Mouse (Mus musculus) megakaryocyte, embryonic 14.5 days (primary cell): ENCODE measurements around the gene Gstm4. TPM values are rescaled to one million over a fixed set of nuclear protein-coding genes. Genes with fewer than 3 reads are reported as not detected.
A peak's percentile ranks its signal among the peaks of the same experiment; 100 is the strongest.

Experiments
- H3K27me3 ChIP-seq: replicated peaks from 2 replicates; pipeline ENCODE3; 2012; ENCODE audit warnings: inconsistent platforms
- H3K36me3 ChIP-seq: replicated peaks from 2 replicates; pipeline ENCODE3; 2012; ENCODE audit warnings: low read length, inconsistent platforms, mixed read lengths
- H3K4me1 ChIP-seq: 2 replicates; pipeline ENCODE4 v1.6.1; 2012; ENCODE audit warnings: inconsistent platforms
- H3K4me3 ChIP-seq: replicated peaks from 2 replicates; pipeline ENCODE3; 2012; ENCODE audit warnings: moderate library complexity, mild to moderate bottlenecking, inconsistent platforms
- H3K9me3 ChIP-seq: 2 replicates; pipeline ENCODE4 v1.6.1; 2012; ENCODE audit warnings: inconsistent platforms
- FLI1 ChIP-seq: IDR thresholded peaks from 2 replicates; pipeline ENCODE4 v1.6.1; 2012; ENCODE audit warnings: low read length, inconsistent platforms, mixed read lengths
- GATA1 ChIP-seq: IDR thresholded peaks from 3 replicates; pipeline ENCODE4 v1.6.1; 2012; ENCODE audit warnings: mixed read lengths, low read length, inconsistent platforms, borderline replicate concordance
- polyA plus RNA-seq: library from polyadenylated mRNA; stranded (reverse); fragments of >175 nt; gene quantifications from 2 replicates; pipeline ENCODE4 v1.2.3, GENCODE M21; 2012; ENCODE audit warnings: low replicate concordance; ENCODE audit not compliant: insufficient read depth

Gene Gstm4
- 1.4 TPM in 1 of 2 replicates, not detected in the other for polyA plus RNA-seq

DNA sequence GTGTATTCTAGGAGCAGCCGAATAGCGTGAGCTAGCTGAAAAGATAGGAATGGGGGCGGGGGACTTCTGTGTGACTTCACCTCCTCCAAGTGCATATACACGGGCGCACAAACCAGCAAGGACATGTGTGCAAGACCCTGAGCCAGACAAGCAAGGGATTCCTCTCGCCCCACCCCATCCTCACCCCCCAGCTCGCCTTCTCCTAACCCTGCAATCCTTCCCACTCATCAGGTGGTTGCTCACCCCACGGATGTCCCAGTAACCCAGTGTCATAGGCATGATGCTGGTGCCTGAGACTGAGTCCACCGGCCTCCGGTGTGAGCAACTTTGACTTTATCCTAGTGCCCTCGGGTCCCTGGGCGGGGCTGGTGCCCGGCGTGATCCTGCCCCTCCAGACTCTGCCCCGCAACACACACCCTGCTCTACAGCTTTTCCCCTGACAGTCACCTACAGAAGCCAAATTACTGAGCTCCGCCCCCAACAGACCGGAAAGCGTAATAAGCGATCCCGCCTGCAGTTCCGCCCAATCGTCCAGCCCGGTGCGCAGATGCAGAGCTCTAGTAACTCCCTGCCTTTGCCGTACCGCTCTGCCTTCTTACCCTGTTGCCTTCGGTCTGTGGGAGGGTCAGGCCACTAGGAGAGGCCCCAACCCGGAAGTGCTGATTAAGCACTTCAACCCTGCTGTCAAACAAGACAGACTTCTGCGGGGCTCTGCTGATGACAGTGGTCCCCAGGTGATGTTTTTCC, at the start of gene Gstm4:
Gene Gstm4, minus strand, starts transcription at position 501 of the 747 bp plus-strand sequence.
- Histone ChIP-seq H3K9me3 (no peaks in the 10 kb centered on the region), H3K27me3 (peaks cover 13% of the 10 kb centered on the region), H3K4me3 (peak within 1 kb of the TSS; percentile 92), H3K4me1 (peaks cover 42% of the 10 kb centered on the region), H3K36me3 (no peaks in the 10 kb centered on the region)
- TF ChIP-seq FLI1: no peak
- no peak for TF ChIP-seq GATA1

- no peak overlapping the region for H3K4me3 ChIP-seq
- no peaks in the 10 kb centered on the region for H3K9me3 ChIP-seq
- peaks cover 81% of the 10 kb centered on the region for H3K4me1 ChIP-seq
- no peak for TF ChIP-seq GATA1
- TF ChIP-seq FLI1: no peak
- no peaks in the 10 kb centered on the region for H3K36me3 ChIP-seq
- H3K27me3 ChIP-seq: peaks cover 3% of the 10 kb centered on the region
Measured at GRCm38 (mm10) chr3:108094146-108094545, 49.5 kb upstream of the Gstm4 start.

DNA sequence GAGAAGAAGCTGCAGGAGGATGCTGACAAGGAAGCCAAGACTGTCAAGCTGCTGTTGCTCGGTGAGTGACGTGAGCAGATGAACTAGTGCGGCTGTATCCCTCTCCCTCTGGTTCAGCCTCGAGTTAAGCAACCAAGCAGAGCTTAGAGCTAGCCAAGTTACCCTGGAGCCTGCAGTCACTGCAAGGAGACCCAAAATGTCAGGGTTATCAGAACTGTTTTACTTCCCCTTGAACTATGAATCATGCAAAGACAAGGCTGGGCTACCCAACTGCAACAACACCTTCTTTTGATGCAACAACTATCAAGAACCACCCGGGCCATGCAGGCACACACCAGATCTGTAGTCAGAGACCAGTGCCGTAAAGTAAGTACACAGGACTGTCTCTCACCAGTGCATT, 48.6 kb upstream of the Gstm4 start:
- no peak for TF ChIP-seq GATA1
- TF ChIP-seq FLI1: no peak
- H3K36me3 ChIP-seq: no peaks in the 10 kb centered on the region
- no peaks in the 10 kb centered on the region for H3K9me3 ChIP-seq
- H3K4me3 ChIP-seq: no peak overlapping the region
- H3K4me1 ChIP-seq: peaks cover 82% of the 10 kb centered on the region
- peaks cover 3% of the 10 kb centered on the region for H3K27me3 ChIP-seq

- TF ChIP-seq FLI1: no peak
- no peak for TF ChIP-seq GATA1
- H3K4me1 ChIP-seq: peaks cover 76% of the 10 kb centered on the region
- H3K9me3 ChIP-seq: no peaks in the 10 kb centered on the region
- no peak within 1 kb of the TSS for H3K4me3 ChIP-seq
- no peaks in the 10 kb centered on the region for H3K36me3 ChIP-seq
- H3K27me3 ChIP-seq: peaks cover 3% of the 10 kb centered on the region
Measured at GRCm38 (mm10) chr3:108092536-108093115, 47.9 kb upstream of the Gstm4 start, which contains the start of gene Gnat2. TSS of gene Gnat2 (plus strand) at chr3:108092789.

- H3K27me3 ChIP-seq: peaks cover 3% of the 10 kb centered on the region
- TF ChIP-seq GATA1: no peak
- no peak for TF ChIP-seq FLI1
- H3K4me3 ChIP-seq: no peak overlapping the region
- no peaks in the 10 kb centered on the region for H3K36me3 ChIP-seq
- H3K9me3 ChIP-seq: no peaks in the 10 kb centered on the region
- peaks cover 76% of the 10 kb centered on the region for H3K4me1 ChIP-seq
Measured at GRCm38 (mm10) chr3:108092030-108092429, 47.3 kb upstream of the Gstm4 start.

DNA sequence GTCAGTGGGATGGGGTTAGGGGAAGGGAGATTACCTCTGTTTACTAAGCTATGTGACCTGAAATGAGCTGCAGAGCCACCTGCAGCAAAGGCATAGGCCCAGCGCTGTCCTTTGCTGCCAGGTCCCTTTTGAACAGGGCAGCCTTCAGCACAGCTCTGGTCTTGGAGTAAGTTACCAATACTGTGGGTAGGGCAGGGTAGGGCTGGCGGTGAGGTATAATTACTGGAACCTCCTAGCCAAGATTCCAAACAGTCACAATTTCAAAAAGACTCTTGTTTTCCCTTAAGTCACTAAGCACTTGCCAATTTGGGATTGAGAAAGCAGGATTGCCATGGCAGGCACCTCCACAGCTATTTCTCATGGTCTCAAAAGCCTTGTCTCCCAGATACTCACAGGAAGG, 45.9 kb upstream of the Gstm4 start:
- no peaks in the 10 kb centered on the region for H3K36me3 ChIP-seq

DNA sequence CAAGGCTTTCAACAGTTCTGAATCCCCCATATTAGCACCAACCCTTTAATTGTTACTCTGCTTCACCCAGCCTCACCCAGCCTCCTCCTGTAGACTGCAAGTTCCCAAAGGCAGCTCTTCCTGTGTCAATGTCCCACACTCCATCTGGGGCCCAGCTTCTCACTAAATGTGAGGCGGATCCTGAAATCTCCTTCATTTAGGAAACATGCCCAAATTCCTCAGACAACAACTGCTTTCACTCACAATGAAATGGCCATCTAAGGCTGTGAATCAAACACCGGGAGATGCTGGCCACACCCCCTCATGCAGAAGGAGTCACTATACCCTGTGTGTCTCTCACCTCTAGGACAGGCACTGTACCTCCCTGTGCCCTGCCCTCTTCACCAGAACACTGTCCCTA, 45.2 kb upstream of the Gstm4 start:
- Histone ChIP-seq H3K36me3 (no peaks in the 10 kb centered on the region), H3K27me3 (peaks cover 3% of the 10 kb centered on the region), H3K4me3 (no peak overlapping the region), H3K4me1 (peaks cover 72% of the 10 kb centered on the region), H3K9me3 (no peaks in the 10 kb centered on the region)
- TF ChIP-seq FLI1: no peak
- no peak for TF ChIP-seq GATA1

More for the DNA sequence above, 45.9 kb upstream of the Gstm4 start:
- peaks cover 73% of the 10 kb centered on the region for H3K4me1 ChIP-seq
- no peak overlapping the region for H3K4me3 ChIP-seq
- H3K9me3 ChIP-seq: no peaks in the 10 kb centered on the region
- H3K27me3 ChIP-seq: peaks cover 3% of the 10 kb centered on the region
- TF ChIP-seq GATA1 (no peak), FLI1 (no peak)

- no peak for TF ChIP-seq GATA1
- TF ChIP-seq FLI1: no peak
- peaks cover 3% of the 10 kb centered on the region for H3K27me3 ChIP-seq
- peaks cover 73% of the 10 kb centered on the region for H3K4me1 ChIP-seq
- no peaks in the 10 kb centered on the region for H3K36me3 ChIP-seq
- no peak overlapping the region for H3K4me3 ChIP-seq
- H3K9me3 ChIP-seq: no peaks in the 10 kb centered on the region
Measured at GRCm38 (mm10) chr3:108088842-108089380, 44.2 kb upstream of the Gstm4 start.

GRCm38 (mm10) chr3:108087329-108087728, 42.6 kb upstream of the Gstm4 start:
- TF ChIP-seq FLI1 (no peak), GATA1 (no peak)
- Histone ChIP-seq H3K4me3 (peak overlapping the region; percentile 98), H3K27me3 (peaks cover 3% of the 10 kb centered on the region), H3K4me1 (peaks cover 77% of the 10 kb centered on the region), H3K36me3 (peaks cover 9% of the 10 kb centered on the region), H3K9me3 (no peaks in the 10 kb centered on the region)

DNA sequence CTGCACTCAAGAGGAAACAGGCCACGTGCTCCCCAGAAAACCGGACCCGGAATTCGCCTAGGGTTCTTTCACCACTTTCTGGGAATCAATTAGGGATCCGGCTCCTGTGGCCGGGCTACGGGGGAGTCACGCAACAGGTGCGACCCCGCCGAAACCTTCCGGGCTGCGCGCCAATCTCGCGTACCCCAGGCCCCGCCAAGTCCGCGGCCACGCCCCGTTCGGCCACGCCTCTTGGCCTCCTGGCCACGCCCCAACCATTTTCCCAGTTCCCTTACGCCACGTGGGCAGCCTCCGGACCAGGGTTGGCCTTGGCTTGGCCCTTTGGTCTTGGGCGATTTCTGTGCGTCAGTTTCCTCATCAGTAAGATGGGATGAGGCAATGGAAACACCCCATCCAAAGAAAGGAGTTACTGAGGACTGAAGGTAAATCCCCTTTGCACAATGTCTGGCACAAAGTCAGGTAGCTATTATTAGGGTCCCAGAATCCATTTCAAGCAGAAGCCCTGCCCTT, 41.8 kb upstream of the Gstm4 start, which contains the start of gene Ampd2:
Gene Ampd2, minus strand, starts transcription at position 182 of the 510 bp plus-strand sequence.
- TF ChIP-seq GATA1 (no peak), FLI1 (no peak)
- H3K36me3 ChIP-seq: peaks cover 17% of the 10 kb centered on the region
- peak within 1 kb of the TSS; percentile 98 for H3K4me3 ChIP-seq
- H3K27me3 ChIP-seq: no peaks in the 10 kb centered on the region
- H3K9me3 ChIP-seq: no peaks in the 10 kb centered on the region
- H3K4me1 ChIP-seq: peaks cover 80% of the 10 kb centered on the region
